Mouse (Mus musculus) liver, postnatal 0 days (tissue): ENCODE data around the gene Vkorc1l1.

Experiments
- CTCF ChIP-seq: sonication (generic); IDR thresholded peaks from 2 replicates; pipeline ENCODE4 v1.5.1; 2016; ENCODE audit warnings: antibody characterized with exemption, low read depth
- EP300 ChIP-seq: IDR thresholded peaks from 2 replicates; pipeline ENCODE4 v1.6.1; 2016; ENCODE audit warnings: antibody characterized with exemption, low read depth, mild to moderate bottlenecking

DNA sequence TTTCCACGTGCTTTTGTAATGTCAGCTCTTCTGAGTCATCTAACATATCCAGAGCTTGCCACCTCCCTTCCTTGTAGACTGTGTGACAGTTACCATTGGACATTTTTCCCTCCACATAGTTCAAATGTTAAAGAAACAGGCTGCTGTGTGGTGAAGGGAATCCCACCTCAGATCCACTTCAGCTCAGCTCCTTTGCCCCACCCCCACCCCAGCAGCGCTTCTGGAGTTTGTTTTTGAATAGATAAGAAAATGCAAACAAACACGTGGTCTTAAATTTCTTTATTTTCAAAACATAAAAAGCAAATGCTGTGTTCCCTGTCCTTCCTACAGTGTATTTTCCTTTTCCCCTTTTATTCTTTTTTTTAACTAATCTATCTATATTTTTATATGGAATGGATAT lies 38.4 kb downstream of the Vkorc1l1 start:
- TF ChIP-seq CTCF (no peak), EP300 (peak; percentile 36; the same call in 1 of the 2 replicates)
